23 mouse cellular contexts compared by ENCODE assay signal in genomic region chr16:18507200-18507549, GRCm38 (mm10). TPM values are rescaled to one million over a fixed set of nuclear protein-coding genes. Genes with fewer than 3 reads are reported as not detected.
"Had no signal": no experiment of that assay in that cellular context is flagged by ENCODE, and none has a peak within 500 bp of the region (broad histone marks: within the 10 kb centered on the region; RNA-seq: fewer than 3 reads in every experiment).

No protein-coding gene starts in this region.

- H3K9me3 ChIP-seq: limb, embryonic 15.5 days; midbrain, embryonic 12.5 days; midbrain, embryonic 15.5 days; neural tube, embryonic 13.5 days; stomach, embryonic 15.5 days had no signal

- DNase-seq: kidney, adult 18-20 months; kidney, adult 9 months; layer of hippocampus, adult 9-11 months; liver, postnatal 0 days; lung, embryonic 14.5 days; retina, postnatal 1 day; right cerebral cortex, postnatal 25 days; spleen, adult 18-20 months; thymus, adult 2 months; thymus, postnatal 14 days; thymus, postnatal 4 days had no signal

- H3K4me1 ChIP-seq: midbrain, embryonic 15.5 days; neural tube, embryonic 13.5 days; stomach, embryonic 15.5 days had no signal

- H3K36me3 ChIP-seq: midbrain, embryonic 15.5 days; stomach, embryonic 15.5 days had no signal

- H3K27ac ChIP-seq: layer of hippocampus, adult 2 months; left cerebral cortex, adult 2 months; limb, embryonic 15.5 days; liver, embryonic 14.5 days; macrophage; midbrain, embryonic 12.5 days; midbrain, embryonic 15.5 days; neural tube, embryonic 13.5 days; stomach, embryonic 15.5 days had no signal

- H3K4me3 ChIP-seq: layer of hippocampus, adult 2 months; left cerebral cortex, adult 2 months; limb, embryonic 15.5 days; midbrain, embryonic 12.5 days; midbrain, embryonic 15.5 days; myocyte; neural tube, embryonic 13.5 days; stomach, embryonic 15.5 days had no signal

- H3K27me3 ChIP-seq: limb, embryonic 15.5 days; midbrain, embryonic 12.5 days; midbrain, embryonic 15.5 days; neural tube, embryonic 13.5 days; stomach, embryonic 15.5 days had no signal

- ATAC-seq: lung, postnatal 0 days; midbrain, embryonic 15.5 days had no signal

- H3K9ac ChIP-seq: limb, embryonic 15.5 days; liver, embryonic 14.5 days; liver, postnatal 0 days; lung, embryonic 14.5 days; midbrain, embryonic 12.5 days; midbrain, embryonic 15.5 days; neural tube, embryonic 13.5 days; stomach, embryonic 15.5 days had no signal

- H3K4me2 ChIP-seq: limb, embryonic 15.5 days; liver, embryonic 11.5 days; lung, embryonic 14.5 days; midbrain, embryonic 12.5 days; midbrain, embryonic 15.5 days; neural tube, embryonic 13.5 days; stomach, embryonic 15.5 days had no signal

RNA-seq across cellular contexts. Expression of gene Rtl10, which starts 8.5 kb away (rescaled TPM):
- polyA plus RNA-seq: macrophage had no signal
